Mouse (Mus musculus) embryo, embryonic 10 days (tissue): Measurements from ENCODE around the gene Atf6.

Source experiments
- DNase-seq: peaks from one replicate; pipeline ENCODE4 v3.0.0-alpha.2; 2015; ENCODE audit warnings: low spot score

Atf6 gene

DNA sequence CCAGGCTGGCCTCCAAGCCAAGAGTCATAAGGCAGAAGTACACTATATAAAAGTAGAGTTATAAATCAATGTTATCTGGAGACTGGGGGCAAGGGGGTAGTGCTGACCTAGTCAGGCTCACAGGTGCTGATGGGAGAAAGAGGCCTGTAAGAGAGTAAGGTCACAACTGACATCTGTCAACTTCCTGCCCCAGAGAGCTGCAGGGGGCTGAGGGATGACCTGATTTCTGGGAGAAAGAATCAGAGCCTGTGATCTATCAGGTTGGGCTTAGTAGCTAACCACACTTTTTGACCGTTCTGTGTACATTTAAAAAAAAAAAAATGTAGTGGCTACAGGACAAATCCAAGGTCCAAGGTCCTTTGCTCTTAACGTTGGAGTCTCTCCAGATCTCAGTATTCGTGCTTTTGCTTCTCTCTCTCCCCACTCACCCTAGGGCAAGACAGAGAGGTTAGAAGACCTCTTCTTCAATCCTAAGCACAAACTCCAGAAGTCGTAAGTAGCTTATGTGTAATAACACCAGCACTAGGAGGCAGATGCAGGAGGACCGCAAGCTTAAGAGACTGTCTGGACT, 15.4 kb upstream of the Atf6 start:
- no peak for DNase-seq

DNA sequence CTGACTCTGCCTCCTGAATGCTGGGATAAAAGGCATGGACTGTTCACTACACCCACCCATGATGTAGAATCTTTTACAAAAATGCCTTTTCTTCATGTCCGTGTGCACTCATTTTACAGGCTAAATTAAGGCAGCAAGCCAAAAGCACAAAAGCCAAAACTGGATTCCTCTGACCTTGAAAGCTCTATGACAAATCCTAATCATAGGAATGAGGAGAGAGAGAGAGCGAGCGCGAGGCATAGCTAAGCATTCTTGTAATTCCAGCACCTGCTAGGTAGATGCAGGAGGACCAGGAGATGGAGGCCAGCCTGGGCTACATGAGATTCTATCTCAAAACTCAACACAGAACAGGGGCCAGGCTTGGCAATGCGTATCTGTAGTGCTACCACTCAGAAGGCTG, 9.3 kb upstream of the Atf6 start:
- DNase-seq, result no peak

DNA sequence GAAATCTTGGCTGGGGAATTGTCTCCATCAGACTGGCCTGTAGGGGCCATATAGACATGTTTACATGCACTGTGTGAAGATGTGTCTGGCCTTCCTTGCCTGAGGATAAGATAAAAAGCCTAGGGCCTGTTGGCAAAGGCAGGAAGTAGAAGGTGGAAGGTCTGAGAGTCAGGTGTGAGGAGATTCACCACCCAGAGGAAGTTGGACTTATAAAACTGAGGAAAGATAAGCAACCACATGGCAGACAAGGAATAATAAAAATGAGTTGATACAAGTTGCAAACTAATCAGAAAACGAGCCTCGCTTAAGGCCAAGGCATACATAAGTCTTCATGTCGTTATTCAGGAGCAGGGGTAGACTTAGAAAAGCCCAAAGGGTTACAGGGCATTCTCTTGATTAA, 8.1 kb upstream of the Atf6 start:
- no peak for DNase-seq

DNA sequence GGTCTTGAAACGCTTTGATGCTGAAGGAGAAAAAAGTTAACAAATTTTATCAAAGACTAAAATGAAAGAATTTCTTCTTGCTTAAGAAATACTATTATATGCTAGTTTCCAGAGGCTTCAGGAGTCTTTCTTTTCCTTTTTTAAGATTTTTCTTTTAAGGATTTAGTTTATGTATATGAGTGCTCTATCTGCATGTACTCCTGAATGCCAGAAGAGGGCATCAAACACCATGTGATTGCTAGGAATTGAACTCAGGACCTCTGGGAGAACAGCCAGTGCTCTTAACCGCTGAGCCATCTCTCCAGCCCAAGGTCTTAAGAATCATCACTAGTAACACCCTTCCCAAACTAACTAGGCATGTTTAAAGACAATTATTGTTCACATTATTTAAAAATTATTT, 4.4 kb upstream of the Atf6 start:
- DNase-seq, result no peak

DNA sequence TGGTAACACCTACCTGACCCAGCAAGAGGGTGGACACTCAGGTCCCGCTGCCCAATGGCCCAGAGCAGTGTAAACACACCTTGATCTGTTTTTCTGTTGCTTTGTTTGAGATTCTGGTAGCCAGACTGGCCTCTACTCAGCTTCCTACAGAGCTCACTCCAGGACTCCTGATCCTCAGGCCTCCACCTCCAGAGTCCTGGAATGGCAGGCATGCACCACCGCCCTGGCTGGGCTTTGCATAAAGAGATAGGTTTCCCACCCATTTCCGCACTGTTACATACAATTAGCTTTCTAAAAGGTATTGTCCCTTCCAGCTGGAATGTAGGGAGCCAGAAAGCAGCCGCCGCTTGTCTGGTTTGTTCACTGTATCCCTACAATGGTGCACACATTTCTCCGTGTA, 3.8 kb upstream of the Atf6 start:
- DNase-seq, result no peak

DNA sequence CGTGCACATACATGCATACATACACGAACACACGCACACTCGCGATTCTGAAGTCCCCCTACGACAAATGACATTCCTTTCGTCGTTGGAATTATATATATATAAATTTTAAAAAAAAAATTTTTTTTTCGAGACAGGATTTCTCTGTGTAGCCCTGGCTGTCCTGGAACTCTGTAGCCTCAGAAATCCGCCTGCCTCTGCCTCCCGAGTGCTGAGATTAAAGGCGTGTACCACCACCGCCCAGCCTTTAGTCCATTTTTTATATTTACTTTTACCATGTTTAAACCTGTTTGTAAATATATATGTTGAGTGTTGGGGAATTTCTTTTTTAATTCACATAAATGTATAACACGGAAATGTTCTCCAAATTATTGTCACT, 1.3 kb upstream of the Atf6 start:
- no peak for DNase-seq

DNA sequence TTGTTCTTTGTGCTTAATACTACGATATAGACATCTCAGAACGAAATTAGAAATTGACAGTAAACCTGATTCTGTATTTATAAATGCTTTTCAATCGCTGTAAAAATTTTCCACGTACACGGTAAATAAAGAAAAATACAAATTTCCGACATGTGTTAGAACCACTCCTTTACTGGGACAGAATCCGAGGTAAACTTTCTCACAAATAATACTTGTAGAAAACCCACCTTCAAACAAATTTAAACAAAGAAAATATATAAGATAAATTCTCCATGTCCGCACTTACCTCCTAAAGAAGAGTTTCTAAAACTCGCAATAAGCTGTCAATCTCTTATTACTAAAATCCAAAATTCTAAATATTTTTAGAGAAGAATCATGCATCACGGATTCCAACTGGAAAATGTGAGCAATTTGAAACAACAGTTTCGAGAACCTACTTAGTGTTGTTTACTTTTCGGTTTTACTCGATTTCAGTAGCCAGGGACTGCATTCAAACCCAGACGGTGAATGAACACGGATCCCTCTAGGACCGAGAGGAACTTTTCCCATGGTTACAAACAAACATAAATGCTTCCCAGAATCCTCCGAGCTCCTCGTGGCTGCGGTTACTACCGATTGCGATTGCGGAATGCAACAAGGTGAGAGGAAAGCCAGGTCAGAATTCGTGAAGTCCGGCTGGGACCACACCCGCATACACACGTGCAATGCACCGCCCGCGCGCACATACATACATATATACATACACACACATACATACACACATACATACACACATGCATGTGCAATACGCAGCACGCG, 735 bp upstream of the Atf6 start:
- DNase-seq, result peak; percentile 92

DNA sequence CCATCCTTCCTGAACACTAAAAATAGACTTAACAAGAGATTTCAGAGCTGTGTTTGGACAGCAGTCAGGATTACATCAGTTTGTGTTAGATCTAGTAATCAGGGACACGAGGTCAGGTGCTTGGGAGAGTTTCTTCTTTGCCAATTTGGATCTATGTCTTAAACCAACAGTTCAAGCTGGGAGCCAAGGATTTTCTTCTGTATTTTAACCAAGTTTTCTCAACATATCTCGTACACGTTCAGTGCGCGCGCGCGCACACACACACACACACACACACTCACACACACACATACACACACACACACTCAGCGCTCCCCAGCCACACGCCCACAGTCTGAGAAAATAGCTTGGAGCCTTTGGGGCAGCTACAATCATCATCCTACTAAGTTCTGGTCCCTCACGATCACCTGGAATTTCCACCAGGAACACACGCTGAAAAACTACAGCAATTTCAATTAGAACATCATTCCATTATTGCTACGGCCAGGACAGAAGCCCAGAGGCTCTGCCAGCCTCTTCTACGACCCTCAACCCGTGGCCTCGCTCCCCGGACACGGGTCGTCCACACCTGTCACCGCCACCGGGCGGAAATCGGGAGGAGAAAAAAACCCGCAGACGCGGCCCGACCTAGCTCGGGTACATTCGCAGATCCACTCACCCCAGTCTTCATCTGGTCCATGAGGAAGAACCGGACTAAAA, 430 bp downstream of the Atf6 start:
- DNase-seq, result no peak

DNA sequence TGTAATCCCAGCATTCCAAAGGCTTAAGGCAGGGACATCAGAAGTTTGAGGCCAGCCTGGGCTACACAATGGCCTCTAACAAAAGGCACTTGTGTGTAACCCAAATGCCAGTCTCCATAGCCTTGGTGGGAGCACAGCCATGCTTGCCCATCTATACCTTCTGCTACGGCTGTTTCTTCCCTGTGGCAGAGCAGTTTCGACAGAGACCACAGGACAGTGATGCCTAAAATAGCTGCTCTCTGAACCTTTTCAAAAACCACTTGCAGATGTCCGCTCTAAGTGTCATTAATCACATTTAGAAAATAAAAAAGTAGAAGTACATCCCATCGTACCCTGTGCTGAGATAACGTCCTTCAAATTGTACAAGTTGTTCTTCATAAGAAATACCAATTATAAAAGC, 2.2 kb downstream of the Atf6 start:
- no peak for DNase-seq

DNA sequence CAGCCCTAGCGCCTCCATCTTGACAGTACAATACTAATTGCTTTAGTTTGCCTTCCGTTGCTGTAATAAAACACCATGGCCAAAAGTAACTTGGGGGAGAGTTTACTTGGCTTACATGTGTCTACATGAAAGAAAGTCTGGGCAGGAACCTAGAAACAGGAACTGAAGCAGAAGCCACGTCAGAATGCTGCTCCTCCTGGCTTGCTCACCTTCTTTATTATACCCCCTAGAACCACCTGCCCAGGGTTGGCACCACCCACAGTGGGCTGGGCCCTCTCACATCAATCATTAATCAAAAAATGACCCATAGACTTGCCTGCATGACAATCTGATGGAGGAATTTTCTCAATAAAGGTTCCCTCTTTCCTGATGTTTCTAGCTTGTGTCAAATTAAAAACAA, 2.8 kb downstream of the Atf6 start:
- no peak for DNase-seq

DNA sequence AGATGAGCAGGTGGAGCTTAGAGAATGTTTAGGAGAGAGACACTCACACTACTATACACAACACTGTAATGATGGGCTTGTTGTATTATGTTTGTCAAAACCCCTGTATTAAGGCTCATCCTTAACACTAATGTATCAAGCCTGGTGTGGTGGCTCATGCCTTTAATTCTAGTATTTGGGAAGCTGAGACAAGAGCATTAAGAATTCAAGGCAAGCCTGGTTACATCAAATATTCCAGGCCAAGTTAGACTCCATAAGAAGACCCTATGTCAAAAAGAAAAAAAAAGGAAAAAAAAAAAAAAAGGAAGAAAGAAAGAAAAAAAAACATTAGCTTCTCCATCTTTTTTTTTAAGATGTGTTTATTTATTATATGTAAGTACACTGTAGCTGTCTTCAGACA, 3.3 kb downstream of the Atf6 start:
- no peak for DNase-seq

DNA sequence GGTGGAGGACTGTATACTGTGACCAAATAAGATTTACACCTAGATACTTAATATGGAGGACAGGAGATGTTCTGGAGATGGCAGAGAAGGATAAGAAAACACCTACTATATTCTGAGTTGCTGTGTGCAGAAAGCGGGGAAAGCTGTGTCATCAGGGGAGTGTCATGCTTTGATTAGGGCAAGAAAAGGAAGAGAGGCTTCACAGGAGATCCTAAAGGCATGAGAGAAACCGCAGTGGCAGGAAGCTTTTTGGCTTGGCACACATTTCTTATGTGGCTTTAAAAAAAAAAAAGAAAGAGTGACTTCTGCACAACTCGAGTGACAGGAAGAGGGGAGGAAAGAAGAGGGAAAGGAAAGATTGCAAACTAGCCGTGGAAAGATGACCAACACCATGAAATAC, 4.5 kb downstream of the Atf6 start:
- no peak for DNase-seq

DNA sequence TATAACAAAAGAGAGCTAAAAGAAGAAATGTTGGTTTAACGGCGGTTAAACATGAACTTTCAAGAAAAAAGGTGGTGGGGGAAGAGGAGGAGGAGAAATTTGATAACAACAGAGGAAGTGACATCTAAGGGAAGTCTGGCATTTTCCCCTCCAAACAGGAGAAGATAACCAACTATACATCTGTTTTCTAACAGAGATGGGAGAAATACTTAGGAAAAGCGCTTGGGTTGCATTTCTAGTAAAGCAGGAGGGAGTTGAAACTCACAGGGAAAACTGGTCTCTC, 5.2 kb downstream of the Atf6 start:
- no peak for DNase-seq

DNA sequence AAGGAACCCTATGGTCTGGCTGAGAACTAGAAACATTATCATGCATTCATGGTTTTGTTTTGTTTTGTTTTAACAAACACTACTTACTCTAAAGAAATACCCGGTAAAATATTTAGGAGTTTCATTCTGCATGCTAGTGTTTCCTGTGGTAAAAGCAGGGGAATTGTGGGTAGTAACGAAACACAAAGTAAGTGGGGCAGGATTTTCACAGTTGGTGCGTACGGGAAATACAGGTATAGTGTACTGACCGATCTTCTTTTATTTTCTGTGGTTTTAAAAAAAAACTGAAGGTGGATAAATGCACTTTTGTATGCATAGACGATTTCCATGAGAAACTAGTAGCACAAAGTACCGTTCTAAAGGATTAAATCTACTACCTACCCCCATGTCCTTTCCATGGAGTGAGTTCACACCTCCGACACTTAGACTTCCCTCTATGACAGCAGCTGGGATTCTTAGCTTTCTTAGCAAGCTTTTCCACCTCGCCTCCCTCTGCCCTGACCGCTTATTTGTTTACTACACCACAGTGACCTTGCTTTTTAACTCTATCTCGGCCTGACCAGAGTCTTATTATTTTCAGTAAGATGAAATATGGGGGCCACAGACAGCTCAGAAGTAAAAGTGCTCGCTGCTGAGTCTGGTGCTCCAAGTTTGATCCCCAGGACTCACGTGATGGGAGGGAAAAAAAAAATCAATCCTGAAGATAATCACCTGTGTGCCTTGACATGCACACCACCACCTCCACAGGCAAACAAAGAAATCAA, 5.7 kb downstream of the Atf6 start:
- no peak for DNase-seq

DNA sequence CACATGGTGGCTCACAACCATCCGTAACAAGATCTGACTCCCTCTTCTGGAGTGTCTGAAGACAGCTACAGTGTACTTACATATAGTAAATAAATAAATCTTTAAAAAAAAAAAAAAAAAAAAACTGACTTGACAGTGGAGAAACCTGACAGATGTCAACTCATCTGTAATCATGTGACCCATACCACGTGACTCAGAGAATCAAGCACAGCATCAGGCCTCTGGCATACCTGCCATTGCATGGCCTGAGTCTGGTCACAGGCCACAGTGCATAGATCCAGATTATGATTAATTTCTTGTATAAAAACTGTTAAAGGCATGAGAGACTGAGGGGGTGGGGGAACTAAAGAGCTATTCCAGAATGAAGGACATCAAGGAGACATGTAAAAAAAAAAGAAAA, 8.7 kb downstream of the Atf6 start:
- no peak for DNase-seq

DNA sequence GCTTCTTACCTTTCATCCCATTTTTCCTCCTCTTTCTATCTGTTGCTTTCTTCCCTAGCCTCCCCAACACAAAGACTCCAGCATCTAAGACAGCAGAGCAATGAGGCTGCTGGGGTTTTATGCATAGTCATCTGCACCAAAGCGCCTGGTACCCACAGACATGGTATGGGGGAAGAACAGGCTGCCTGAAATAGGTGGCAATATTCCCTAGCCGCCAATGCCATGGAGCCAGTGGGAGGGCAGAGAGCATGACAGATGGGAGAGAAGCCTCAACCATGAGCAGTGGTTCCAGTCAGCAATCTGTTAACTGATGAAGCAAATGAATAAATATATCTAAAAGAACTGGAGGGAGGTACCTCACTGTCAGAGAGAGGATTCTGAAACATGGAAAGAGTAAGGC, 10.2 kb downstream of the Atf6 start:
- DNase-seq, result no peak

DNA sequence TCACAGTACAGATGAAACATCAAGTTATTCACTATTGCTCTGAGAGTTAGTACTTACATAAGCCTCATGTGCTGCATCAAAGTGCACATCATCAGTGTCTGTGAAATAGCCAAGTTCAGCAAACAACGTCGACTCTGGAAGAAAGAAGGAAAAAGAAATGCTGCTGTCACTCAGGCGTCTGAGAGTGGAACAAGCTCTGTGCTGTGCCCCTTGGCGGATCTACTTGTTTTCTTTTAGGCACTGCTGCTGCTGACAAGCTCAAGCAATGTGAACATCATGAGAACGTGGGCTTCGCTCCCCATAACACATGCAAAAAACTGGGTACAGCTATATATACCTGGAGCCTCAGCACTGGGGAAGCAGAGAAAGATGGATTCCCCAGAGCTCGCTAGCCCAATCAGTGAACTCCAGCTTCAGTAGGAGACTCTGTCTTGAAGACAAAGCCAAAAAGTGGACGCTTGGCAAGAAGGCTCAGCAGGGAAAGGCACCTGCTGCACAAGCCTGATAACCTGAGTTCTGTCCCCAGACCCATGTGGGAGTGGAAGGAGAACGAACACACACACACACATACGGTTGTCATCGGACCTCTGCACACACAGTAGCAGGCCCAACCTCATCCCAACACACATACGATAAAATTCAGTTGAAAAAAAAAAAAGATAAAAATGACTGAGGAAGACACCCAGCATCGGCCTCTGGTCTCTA, 12.4 kb downstream of the Atf6 start:
- DNase-seq, result no peak

DNA sequence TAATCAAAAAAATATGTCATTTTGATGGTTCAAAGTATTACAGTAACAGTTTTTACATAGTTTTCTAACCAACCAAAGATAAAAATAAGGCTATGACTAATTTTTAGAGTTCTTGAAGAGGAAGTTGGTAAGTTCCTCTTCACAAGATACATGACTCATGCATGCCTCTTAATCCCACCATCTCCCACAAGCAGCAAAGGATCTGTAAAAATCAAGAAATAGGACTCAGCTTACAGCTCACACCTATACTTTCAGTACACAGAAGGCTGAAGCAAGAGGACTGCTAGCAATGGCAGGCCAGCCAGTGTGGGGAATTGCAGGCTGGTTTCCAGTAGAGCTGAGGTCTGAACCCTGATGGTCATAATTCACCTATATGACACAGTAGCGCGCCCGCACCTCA, 14.0 kb downstream of the Atf6 start:
- DNase-seq, result no peak

DNA sequence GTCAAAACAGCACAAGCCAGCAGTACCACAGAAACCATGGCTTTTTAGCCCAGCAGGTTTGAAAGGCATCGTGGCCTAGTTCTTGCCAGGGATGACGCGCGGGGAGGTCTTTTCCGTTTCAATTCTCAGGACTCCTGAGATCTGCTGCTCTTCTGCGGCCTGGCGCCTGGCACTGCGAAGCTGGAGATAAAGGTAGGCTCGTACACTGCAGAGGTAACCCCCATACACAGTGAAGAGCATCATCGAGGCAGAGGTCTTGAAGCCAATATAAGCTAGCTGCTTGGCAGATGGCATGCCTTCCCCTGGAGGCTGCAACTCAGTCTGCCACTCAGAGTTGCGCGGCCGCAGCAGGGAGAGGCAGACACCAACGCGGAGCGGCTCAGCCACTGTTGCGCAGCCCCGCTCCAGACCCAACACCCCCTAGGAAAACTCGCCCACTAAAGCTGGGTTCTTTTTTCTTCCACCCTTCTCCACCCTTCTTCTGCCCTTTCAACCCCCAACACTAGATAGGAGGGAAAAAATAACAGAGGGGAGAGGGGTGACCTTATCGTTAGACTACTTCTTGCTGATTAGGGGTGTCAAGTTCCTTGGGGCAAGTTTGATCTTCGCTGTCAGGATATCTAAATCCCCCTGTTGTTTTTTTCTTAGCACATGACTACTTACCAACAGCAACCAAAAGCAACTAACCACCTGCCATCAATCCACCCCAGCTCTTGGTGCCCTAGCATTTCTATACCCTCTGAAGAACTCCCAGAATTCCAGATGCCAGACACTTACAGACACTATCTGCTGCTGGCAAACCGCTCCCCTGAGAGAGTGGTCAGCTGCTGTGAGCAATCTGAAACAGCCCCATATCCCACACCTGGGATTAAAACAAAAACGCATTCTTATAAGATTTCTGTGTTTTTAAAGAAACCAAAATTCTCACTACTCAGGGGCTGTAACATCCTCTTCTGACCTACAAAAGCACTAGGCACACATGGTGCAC, 16.6 kb downstream of the Atf6 start:
- no peak for DNase-seq

DNA sequence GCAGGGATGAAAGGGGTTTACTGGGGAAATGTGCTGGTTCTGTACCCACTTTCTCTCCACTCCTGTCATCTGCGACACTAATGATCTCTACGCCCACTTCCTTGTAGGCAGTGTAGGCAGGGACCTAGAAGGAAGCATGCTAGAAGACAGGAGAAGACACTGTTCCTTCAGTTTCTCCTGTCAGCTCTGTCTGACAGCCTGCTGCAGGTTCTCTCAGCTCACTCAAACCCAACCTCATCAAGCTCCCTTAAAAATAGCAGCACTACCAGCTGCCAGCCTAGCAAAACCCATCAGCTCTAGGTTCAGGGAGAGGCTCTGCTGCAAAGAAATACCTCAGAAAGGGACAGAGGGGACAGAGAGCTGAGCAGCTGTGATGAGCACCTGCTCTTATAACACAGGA, 17.6 kb downstream of the Atf6 start:
- no peak for DNase-seq
